Mouse (Mus musculus) right cerebral cortex, postnatal 4 days (tissue): ENCODE measurements around the gene Amacr.

ENCODE experiments used
- DNase-seq: peaks from one replicate; pipeline ENCODE4 v3.0.0-alpha.2; 2022

The Amacr gene

GRCm38 (mm10) chr15:10991566-10991965, 10.0 kb downstream of the Amacr start:
- DNase-seq, result no peak

- no peak for DNase-seq
Observed at GRCm38 (mm10) chr15:10999832-11000231, 18.3 kb downstream of the Amacr start.

DNA sequence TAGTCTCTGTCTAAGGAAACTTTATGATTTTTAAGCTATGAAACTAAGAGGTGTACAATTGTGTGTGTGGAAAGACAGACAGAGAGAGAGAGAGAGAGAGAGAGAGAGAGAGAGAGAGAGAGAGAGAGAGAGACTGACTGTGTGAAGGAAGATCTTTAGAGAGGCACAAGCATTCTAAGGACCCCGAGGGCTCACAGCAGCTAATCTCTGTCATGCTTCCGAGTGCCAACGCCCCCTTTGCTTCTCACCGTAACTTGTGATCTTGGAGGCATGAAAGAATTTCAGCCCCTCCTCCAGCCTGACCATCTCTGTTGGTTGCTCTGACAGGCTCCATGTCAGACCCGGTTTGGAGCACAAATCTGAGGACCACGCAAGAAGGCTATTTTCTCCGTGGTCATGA, 18.9 kb downstream of the Amacr start, which contains the start of gene Slc45a2:
Gene Slc45a2 (plus strand): TSS at position 301 of the 400 bp plus-strand sequence.
- no peak for DNase-seq

GRCm38 (mm10) chr15:11003791-11004190, 22.2 kb downstream of the Amacr start:
- no peak for DNase-seq

GRCm38 (mm10) chr15:11004646-11005045, 23.1 kb downstream of the Amacr start:
- DNase-seq, result no peak

- no peak for DNase-seq
Observed at GRCm38 (mm10) chr15:11008756-11009155, 27.2 kb downstream of the Amacr start.

DNA sequence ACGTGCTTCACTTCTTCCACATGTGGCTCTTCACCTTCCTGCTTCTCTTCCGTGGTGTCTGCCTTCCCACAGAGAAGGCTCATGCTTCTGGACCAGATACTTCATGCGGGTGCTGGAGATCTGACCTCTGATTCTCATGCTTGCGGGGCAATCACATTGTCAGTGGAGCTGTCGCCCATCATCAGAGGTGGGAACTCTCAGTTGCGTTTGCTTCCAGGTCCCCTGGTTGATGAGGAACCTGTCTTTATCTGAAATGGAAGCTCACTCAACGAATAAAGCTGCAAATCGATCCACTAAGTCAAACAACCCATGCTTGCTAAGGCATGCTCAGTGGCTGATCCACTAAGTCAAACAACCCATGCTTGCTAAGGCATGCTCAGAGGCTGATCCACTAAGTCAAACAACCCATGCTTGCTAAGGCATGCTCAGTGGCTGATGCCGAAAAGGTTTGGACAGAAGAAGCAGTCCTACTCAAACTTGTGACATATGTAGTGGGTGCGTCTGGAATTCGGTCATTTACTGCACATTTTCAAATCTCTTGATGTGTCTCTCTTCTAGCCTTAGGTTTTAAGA, 29.5 kb downstream of the Amacr start:
- DNase-seq, result no peak

GRCm38 (mm10) chr15:11014931-11015330, 33.4 kb downstream of the Amacr start:
- no peak for DNase-seq

DNA sequence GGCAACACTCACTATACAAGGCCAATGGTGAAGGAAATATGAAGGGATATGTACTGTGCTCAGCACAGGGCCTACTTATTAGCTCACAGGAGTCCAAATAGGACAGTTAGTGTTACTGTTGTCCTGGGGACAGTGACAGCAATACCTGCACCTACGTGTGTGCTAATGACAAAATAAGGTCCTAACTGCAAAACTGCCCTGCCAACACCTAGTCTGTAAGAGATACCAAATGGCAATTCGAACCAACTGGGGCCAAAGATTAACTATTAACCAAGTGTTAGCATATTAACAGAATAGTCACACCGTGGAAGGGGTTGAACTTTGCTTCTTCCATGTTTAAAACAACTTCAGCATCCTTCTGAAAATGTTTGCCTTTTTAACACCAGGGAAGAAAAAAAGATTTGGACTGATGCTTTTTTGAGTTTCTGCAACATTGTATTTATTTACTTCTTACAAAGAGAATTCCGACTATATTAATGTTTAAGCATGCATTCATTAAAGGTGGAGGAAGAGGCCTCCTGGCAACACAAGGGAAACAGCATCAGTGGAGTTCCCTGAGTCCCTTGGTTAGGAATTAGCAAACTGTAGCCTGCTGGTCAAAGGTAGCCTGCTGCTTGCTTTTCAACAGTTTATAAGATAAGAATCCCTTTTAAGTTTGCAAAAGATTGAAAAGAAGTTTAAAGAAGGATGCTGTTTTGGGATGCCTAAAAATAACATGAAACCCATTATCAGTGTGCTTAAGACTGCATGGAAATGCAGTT, 45.4 kb downstream of the Amacr start:
- DNase-seq, result no peak

GRCm38 (mm10) chr15:11030188-11030587, 48.6 kb downstream of the Amacr start:
- no peak for DNase-seq

GRCm38 (mm10) chr15:11035947-11036474, 54.5 kb downstream of the Amacr start:
- DNase-seq, result peak; percentile 6

GRCm38 (mm10) chr15:11036535-11037375, 55.2 kb downstream of the Amacr start:
- peak; percentile 37 for DNase-seq

GRCm38 (mm10) chr15:11037376-11037695, 55.8 kb downstream of the Amacr start:
- no peak for DNase-seq

- peak; percentile 16 for DNase-seq
Observed at GRCm38 (mm10) chr15:11037711-11038110, 56.2 kb downstream of the Amacr start, which contains the start of gene Rxfp3. Gene Rxfp3, minus strand, starts transcription at chr15:11037991.

GRCm38 (mm10) chr15:11038476-11038875, 56.9 kb downstream of the Amacr start:
- DNase-seq, result peak; percentile 65

DNA sequence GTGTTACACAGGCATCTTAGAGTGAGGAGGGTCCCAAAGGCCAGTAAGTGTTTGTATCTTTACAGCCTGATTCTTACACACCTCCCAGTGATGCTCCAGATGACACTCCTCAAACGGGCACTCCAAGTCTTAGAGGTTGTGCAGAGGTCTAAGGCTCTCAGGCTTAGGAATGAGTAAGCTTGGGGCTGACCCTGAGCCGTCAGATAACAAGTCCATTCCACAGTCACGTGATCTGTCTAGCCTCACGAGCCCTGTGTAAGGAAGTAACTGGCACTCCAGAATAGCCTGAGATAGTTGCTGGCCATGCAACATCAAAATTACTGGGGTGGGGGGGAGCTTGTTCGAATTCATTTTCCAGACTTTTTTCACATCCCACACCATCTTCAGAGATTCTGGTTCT, 58.5 kb downstream of the Amacr start:
- DNase-seq, result no peak

DNA sequence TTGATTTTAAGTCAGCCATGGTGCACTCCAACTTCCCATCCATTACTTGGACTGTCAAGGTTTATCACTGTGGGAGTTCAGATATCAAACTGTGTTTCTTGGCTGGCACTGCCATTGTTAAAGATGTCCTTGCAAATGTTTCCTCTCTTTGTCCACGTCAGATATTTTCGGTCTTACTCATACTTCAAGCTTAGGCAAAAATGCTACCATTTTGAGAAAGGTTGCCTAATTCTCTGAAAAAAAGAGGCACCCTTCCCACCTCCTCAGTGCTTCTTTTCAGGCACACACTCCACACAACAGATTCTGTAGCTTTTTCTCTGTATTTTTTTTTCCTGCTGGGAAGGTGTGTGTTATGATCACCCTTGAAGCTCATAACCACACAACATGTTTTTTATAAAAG, 59.7 kb downstream of the Amacr start:
- DNase-seq, result no peak

- DNase-seq, result no peak
Observed at GRCm38 (mm10) chr15:11042828-11043227, 61.3 kb downstream of the Amacr start.
